Mouse (Mus musculus): ENCODE results near the gene Nubpl.

- no peak for TF ChIP-seq CTCF (IDR thresholded peaks at IDR 0.05; ENCODE audit: extremely low read depth, insufficient read depth, low read length)
- TF ChIP-seq POLR2A (IDR thresholded peaks at IDR 0.05; ENCODE audit: extremely low read depth, insufficient read depth, low read length): no peak
These were observed 261.9 kb downstream of the Nubpl start for GRCm38 (mm10) chr12:52359484-52359883.
